Mouse (Mus musculus): ENCODE data around the gene Tmem253.

DNA sequence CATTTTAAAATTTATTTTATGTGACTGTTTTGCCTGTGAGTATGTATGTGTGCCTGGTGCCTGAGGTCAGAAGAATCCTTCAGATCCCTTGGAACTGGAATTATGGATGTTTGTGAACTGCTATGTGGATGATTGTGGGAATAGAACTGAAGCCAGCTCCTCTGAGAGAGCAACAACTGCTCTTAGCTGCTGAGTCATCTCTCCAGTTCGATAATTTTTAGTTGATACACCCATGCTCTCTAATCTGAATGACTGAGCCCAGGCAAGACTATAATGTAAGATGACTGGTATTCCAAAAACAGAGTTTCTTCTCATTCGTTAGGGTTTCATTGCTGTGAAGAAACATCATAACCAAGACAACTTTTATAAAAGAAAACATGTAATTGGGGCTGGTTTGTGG is 8.7 kb downstream of the Tmem253 start:
- no peak for TF ChIP-seq CTCF (IDR thresholded peaks at IDR 0.05; ENCODE audit: low read depth)
- no peak for TF ChIP-seq EP300 (IDR thresholded peaks at IDR 0.05; ENCODE audit: low read depth)
